Mouse (Mus musculus): ENCODE data around the gene Stat3.

The Stat3 gene

GRCm38 (mm10) chr11:100850778-100851528 is 88.4 kb downstream of the Stat3 start:
- peak; percentile 97 for DNase-seq

DNA sequence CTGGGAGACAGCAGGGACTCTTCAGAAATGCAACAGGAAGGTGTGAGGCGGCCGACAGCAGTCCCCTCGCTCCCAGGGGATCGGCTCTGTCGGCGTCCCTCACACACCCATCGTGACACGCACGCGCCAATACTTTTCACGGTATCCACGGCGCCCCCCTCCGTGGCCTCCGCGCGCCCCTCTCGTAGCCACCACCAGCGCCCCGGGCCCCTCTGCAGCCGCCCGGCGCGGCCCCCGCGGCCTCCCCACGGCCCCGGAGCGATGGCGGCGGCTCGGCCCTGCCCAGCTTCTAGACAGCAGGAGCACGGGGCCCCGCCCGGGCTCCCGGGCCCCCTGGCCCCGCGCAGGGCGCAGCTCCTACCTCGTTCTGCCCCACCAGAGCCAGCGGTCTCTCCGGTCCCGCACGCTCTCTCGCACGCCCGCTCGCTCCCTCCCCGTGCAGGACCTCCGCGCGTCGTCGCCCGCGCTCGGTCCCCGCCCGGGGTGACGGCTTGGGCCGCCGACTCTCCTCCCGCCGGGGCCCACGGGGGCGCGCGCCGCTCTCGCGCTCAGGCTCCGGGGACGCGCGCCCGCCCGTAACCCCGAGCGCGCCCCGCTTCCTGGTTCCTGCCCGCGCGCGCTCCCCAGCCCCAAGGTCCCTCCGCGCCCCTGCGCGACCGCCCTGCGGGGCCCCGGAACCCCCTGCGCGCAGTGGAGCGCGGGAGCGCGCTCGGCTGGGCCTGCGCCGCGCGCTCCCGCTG is 89.1 kb downstream of the Stat3 start, which contains the start of gene Stat5b:
TSS of gene Stat5b (minus strand) at position 687 of the 740 bp plus-strand sequence.
- peak; percentile 99 for DNase-seq

DNA sequence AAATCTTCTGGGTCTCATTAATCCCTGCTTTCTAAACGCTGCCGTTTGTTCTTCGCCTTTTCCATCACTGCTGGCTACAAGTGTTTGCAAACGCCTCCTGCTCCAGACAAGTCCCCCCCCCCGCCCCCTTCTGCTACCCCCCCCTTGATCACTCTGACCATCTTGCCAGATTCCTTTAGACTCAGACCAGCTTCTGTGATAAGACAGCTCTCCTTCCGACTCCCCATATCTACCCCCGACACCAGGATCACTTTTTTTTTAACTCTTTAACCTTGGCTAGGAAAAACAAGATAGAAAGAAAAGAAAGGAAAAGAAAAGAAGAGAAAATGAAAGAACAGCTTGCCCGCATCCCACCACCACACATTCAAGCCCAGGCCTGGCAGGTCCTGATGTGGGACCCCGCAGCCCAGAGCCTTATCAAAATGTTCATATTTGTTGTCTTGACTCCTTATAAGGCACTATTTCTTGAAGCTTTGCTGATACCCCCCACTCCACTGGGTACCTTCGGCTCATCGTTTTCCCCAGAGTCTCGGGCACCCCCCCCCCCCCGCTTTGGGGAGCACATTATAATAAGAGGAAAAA is 89.8 kb downstream of the Stat3 start:
- no peak for DNase-seq

- no peak for DNase-seq
These were observed 90.5 kb downstream of the Stat3 start for GRCm38 (mm10) chr11:100848789-100849379.

DNA sequence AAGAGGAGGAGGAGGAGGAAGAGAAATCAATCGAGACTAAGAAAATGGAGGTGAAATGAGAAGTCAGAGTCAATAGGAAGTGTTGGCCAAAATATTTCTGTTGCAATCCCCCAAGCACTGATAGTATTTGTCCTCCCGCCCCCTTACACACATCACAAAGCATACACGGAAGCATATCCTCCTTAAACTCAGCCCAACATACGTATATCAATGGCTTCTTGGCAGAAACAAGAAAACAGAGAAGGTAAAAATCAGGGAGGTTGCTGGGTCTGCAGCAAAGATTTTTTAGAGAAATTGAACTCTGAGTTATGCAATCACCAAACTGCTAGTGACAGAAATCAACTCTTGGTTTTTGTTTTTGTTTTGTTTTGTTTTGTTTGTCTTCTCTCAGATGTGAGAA is 91.3 kb downstream of the Stat3 start:
- no peak for DNase-seq

DNA sequence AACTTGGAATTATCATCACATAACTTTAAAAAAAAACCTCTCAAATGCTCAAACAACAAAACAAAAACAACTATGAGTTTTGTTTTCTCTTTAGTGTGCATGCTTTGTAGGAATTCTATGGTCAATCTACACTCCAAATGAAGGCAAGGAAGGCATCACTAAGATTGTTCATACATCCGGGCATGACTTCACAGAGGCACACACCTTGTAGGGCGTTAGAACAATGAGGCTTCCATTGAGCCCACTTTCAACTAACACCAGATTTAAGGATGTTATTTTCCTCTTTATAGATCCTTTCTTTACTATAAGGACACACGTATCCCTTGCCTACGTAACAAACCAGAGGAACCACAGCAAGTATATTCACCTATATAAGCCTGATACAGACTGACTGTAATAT is 91.8 kb downstream of the Stat3 start:
- DNase-seq = no peak

DNA sequence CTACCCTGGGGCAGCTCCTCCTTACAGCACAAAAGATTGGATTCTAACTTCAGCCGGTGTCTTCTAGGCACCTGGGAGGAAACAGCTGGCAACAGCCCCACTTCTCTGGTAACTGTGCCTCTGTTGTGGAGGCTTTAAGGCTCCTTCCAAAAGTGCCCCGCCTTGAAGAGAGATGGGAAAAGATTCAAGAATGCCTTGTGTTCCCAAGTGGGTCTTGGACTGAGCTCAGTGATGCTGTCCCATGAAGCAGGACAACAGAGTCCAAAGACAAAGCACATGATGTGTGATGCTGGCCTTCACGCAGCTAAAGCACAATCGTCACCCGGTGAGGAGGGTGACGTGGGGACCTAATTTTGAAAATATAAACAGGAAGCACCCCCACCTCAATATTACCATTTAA is 93.5 kb downstream of the Stat3 start:
- DNase-seq = peak; percentile 95

DNA sequence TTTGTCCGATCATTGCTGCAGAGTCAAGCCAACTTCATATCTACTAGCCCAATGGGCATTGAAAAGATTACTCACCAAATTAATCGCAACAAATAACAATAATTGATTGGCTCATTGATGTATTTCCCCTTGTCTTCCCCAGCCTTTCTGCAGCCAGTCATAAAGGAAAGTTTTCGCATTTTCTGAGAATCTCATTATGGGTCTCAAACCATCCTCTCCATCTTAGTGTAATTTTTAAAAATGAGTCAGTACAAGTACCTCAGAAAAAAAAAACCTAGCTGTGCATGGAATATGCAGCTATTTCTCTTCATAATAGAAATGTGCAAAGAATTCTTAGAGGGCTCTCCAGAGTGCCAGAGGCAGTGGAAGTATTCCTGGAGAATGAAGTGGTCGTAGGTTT is 95.2 kb downstream of the Stat3 start:
- no peak for DNase-seq

DNA sequence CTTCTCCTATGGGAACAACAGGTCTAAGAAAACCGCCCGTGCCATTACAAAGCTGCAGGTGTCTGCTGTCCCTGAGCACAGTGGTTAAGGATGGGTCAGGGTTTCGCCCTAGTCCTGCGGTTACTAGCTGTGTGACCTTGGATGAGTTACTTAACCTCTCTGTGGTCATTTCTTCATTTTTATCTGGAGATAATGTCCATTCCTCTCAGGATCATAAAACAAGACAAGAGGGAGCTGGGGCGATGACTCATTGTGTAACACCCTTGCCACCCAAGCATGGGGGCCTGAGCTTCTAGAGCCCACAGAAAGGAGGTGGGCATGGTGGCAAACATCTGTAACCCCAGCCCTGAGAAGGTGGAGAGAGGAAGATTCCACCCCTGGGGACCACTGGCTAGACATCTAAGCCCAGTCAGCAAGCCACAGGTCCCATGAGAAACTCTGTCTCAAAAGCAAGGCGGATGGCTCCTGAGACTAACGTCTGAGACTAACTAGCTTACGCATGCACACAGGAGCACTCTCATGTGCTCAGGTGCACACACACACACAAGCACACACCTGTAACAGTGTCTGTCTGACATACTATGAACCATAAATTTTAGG is 96.2 kb downstream of the Stat3 start:
- DNase-seq = no peak

DNA sequence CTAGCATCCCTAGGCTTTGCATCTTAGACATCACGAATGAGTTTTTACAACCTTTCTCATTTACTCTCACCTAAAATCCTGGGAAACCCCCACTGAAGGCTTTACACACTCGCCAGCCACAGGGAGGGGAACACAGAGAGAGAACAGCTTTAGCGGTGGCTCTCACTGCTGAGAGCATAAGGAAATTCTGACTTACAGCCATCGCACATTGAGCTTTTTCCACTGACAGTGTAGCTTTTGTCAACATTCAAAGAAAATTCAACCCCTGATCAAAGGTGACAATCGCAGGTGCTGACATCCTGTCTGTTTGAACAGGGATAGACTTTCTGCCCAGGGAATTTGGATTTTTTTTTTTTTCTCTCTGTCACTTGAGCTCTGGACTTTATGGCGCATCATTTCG is 97.3 kb downstream of the Stat3 start:
- no peak for DNase-seq

DNA sequence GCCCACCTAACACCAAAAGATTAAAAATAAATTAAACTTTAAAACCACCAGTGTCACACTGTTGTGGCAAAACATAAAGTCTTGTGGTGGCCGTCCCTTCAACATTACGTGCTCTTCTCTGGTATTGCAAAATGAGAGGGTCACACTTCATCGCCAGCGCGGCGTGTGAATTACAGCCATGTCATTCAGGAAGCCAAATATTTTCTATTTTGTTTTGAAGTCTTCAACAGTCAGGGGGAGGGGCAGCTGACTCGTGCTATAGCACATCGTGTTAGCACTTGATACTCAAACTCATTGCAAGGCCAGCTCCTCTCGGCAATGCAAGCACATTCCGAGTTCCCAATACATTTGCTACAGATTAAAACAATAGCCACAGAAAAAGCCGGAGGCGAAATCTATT is 98.5 kb downstream of the Stat3 start:
- no peak for DNase-seq

DNA sequence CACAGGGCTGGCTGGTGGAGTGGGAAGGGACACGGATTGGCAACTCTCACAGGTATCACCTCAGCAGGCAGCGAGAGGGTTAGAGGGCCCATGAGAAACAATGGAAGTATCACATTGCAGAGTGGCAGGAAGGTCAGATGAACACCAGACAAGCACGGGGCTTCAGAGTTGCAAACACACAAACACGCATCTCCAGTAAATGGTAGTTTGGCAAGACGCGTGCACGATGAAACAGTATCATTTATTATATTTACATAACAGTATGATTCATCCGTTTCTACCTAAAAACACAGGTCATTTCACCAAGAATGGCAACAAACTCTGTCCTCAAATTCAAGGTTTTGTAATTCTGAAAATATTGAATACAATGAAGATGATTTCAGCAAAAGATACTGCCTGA is 99.8 kb downstream of the Stat3 start:
- no peak for DNase-seq

GRCm38 (mm10) chr11:100838894-100839293 is 100.4 kb downstream of the Stat3 start:
- DNase-seq = no peak

GRCm38 (mm10) chr11:100836923-100837702 is 102.2 kb downstream of the Stat3 start:
- DNase-seq = no peak

Measured in heart, adult 11 months (tissue).